Mouse (Mus musculus): ENCODE data around the gene Gm8773. TPM values are rescaled to one million over a fixed set of nuclear protein-coding genes. Genes with fewer than 3 reads are reported as not detected.
A peak's percentile ranks its signal among the peaks of the same experiment; 100 is the strongest.

The Gm8773 gene
- 1.2 and 2.1 TPM in 2 replicates for polyA plus RNA-seq (2015; fragmentation: Nextera tagmentation; extraction: Ambion mirVana)

GRCm38 (mm10) chr5:5573749-5574317 is at the start of gene Gm8773:
TSS of gene Gm8773 (plus strand) at chr5:5573799.
- peak within 1 kb of the TSS; percentile 86 for H3K4me2 ChIP-seq (ENCODE audit: low read depth, low read length)
- no peaks in the 10 kb centered on the region for H3K27me3 ChIP-seq (ENCODE audit: control insufficient read depth, insufficient read depth, low read length)
- H3K4me3 ChIP-seq (replicated peaks; ENCODE audit: low read length) = peak within 1 kb of the TSS; percentile 58
- no peaks in the 10 kb centered on the region for H3K9me3 ChIP-seq (replicated peaks; ENCODE audit: control insufficient read depth, low read length)
- peak; percentile 84 for ATAC-seq (ENCODE audit: insufficient read depth, low FRiP score)
- WGBS = under 1% methylated on average over 24 of the region's 24 CpGs
- no peaks in the 10 kb centered on the region for H3K4me1 ChIP-seq (ENCODE audit: control insufficient read depth, insufficient read depth, low read length)
- H3K27ac ChIP-seq (ENCODE audit: low read length) = no peak within 1 kb of the TSS
- H3K36me3 ChIP-seq (ENCODE audit: control insufficient read depth, insufficient read depth, low read length) = no peaks in the 10 kb centered on the region
- peak within 1 kb of the TSS; percentile 66 for H3K9ac ChIP-seq (ENCODE audit: low read length)

GRCm38 (mm10) chr5:5533656-5534420 is 39.8 kb upstream of the Gm8773 start:
- no peaks in the 10 kb centered on the region for H3K9me3 ChIP-seq (replicated peaks; ENCODE audit: control insufficient read depth, low read length)
- WGBS = 68% methylated on average over 3 of the region's 3 CpGs
- H3K27me3 ChIP-seq (ENCODE audit: control insufficient read depth, insufficient read depth, low read length) = no peaks in the 10 kb centered on the region
- ATAC-seq (ENCODE audit: insufficient read depth, low FRiP score) = no peak
- no peak overlapping the region for H3K4me3 ChIP-seq (replicated peaks; ENCODE audit: low read length)
- H3K4me1 ChIP-seq (ENCODE audit: control insufficient read depth, insufficient read depth, low read length) = no peaks in the 10 kb centered on the region
- H3K36me3 ChIP-seq (ENCODE audit: control insufficient read depth, insufficient read depth, low read length) = peaks cover 8% of the 10 kb centered on the region
- H3K27ac ChIP-seq (ENCODE audit: low read length) = no peak overlapping the region
- no peak overlapping the region for H3K4me2 ChIP-seq (ENCODE audit: low read depth, low read length)
- H3K9ac ChIP-seq (ENCODE audit: low read length) = no peak overlapping the region

GRCm38 (mm10) chr5:5536131-5536530 is 37.5 kb upstream of the Gm8773 start:
- 78% methylated on average over 1 of the region's 1 CpGs for WGBS
- H3K4me2 ChIP-seq (ENCODE audit: low read depth, low read length) = no peak overlapping the region
- no peak overlapping the region for H3K27ac ChIP-seq (ENCODE audit: low read length)
- H3K36me3 ChIP-seq (ENCODE audit: control insufficient read depth, insufficient read depth, low read length) = peaks cover 8% of the 10 kb centered on the region
- no peaks in the 10 kb centered on the region for H3K4me1 ChIP-seq (ENCODE audit: control insufficient read depth, insufficient read depth, low read length)
- H3K9me3 ChIP-seq (replicated peaks; ENCODE audit: control insufficient read depth, low read length) = no peaks in the 10 kb centered on the region
- H3K27me3 ChIP-seq (ENCODE audit: control insufficient read depth, insufficient read depth, low read length) = no peaks in the 10 kb centered on the region
- no peak for ATAC-seq (ENCODE audit: insufficient read depth, low FRiP score)
- H3K9ac ChIP-seq (ENCODE audit: low read length) = no peak overlapping the region
- no peak overlapping the region for H3K4me3 ChIP-seq (replicated peaks; ENCODE audit: low read length)

- ATAC-seq (ENCODE audit: insufficient read depth, low FRiP score) = no peak
- no peak overlapping the region for H3K27ac ChIP-seq (ENCODE audit: low read length)
- 69% methylated on average over 3 of the region's 3 CpGs for WGBS
- no peak overlapping the region for H3K4me2 ChIP-seq (ENCODE audit: low read depth, low read length)
- no peaks in the 10 kb centered on the region for H3K9me3 ChIP-seq (replicated peaks; ENCODE audit: control insufficient read depth, low read length)
- no peaks in the 10 kb centered on the region for H3K4me1 ChIP-seq (ENCODE audit: control insufficient read depth, insufficient read depth, low read length)
- no peak overlapping the region for H3K9ac ChIP-seq (ENCODE audit: low read length)
- H3K36me3 ChIP-seq (ENCODE audit: control insufficient read depth, insufficient read depth, low read length) = peaks cover 11% of the 10 kb centered on the region
- H3K27me3 ChIP-seq (ENCODE audit: control insufficient read depth, insufficient read depth, low read length) = no peaks in the 10 kb centered on the region
- no peak overlapping the region for H3K4me3 ChIP-seq (replicated peaks; ENCODE audit: low read length)
Observed at GRCm38 (mm10) chr5:5539771-5540170, 33.8 kb upstream of the Gm8773 start.

GRCm38 (mm10) chr5:5540385-5540784 is 33.2 kb upstream of the Gm8773 start:
- no peak for ATAC-seq (ENCODE audit: insufficient read depth, low FRiP score)
- Histone ChIP-seq H3K9ac (ENCODE audit: low read length) (no peak overlapping the region), H3K36me3 (ENCODE audit: control insufficient read depth, insufficient read depth, low read length) (peaks cover 11% of the 10 kb centered on the region), H3K4me1 (ENCODE audit: control insufficient read depth, insufficient read depth, low read length) (no peaks in the 10 kb centered on the region), H3K27me3 (ENCODE audit: control insufficient read depth, insufficient read depth, low read length) (no peaks in the 10 kb centered on the region), H3K4me2 (ENCODE audit: low read depth, low read length) (no peak overlapping the region), H3K9me3 (replicated peaks; ENCODE audit: control insufficient read depth, low read length) (no peaks in the 10 kb centered on the region), H3K4me3 (replicated peaks; ENCODE audit: low read length) (no peak overlapping the region), H3K27ac (ENCODE audit: low read length) (no peak overlapping the region)
- 59% methylated on average over 3 of the region's 3 CpGs for WGBS

- Histone ChIP-seq H3K9ac (ENCODE audit: low read length) (no peak overlapping the region), H3K9me3 (replicated peaks; ENCODE audit: control insufficient read depth, low read length) (no peaks in the 10 kb centered on the region), H3K4me3 (replicated peaks; ENCODE audit: low read length) (no peak overlapping the region), H3K27me3 (ENCODE audit: control insufficient read depth, insufficient read depth, low read length) (no peaks in the 10 kb centered on the region), H3K27ac (ENCODE audit: low read length) (no peak overlapping the region), H3K36me3 (ENCODE audit: control insufficient read depth, insufficient read depth, low read length) (peaks cover 21% of the 10 kb centered on the region), H3K4me2 (ENCODE audit: low read depth, low read length) (no peak overlapping the region), H3K4me1 (ENCODE audit: control insufficient read depth, insufficient read depth, low read length) (no peaks in the 10 kb centered on the region)
- ATAC-seq (ENCODE audit: insufficient read depth, low FRiP score) = no peak
- 85% methylated on average over 1 of the region's 1 CpGs for WGBS
Observed at GRCm38 (mm10) chr5:5551110-5551509, 22.5 kb upstream of the Gm8773 start.

GRCm38 (mm10) chr5:5559079-5559740 is 14.4 kb upstream of the Gm8773 start, which contains the start of gene Gtpbp10:
TSS of gene Gtpbp10 (minus strand) at chr5:5559538.
- under 1% methylated on average over 43 of the region's 43 CpGs for WGBS
- peak within 1 kb of the TSS; percentile 90 for H3K9ac ChIP-seq (ENCODE audit: low read length)
- ATAC-seq (ENCODE audit: insufficient read depth, low FRiP score) = peak; percentile 99
- H3K36me3 ChIP-seq (ENCODE audit: control insufficient read depth, insufficient read depth, low read length) = peaks cover 6% of the 10 kb centered on the region
- no peaks in the 10 kb centered on the region for H3K9me3 ChIP-seq (replicated peaks; ENCODE audit: control insufficient read depth, low read length)
- H3K27ac ChIP-seq (ENCODE audit: low read length) = peak within 1 kb of the TSS; percentile 66
- H3K4me2 ChIP-seq (ENCODE audit: low read depth, low read length) = peak within 1 kb of the TSS; percentile 52
- H3K4me3 ChIP-seq (replicated peaks; ENCODE audit: low read length) = peak within 1 kb of the TSS; percentile 91
- no peaks in the 10 kb centered on the region for H3K4me1 ChIP-seq (ENCODE audit: control insufficient read depth, insufficient read depth, low read length)
- H3K27me3 ChIP-seq (ENCODE audit: control insufficient read depth, insufficient read depth, low read length) = no peaks in the 10 kb centered on the region

GRCm38 (mm10) chr5:5559798-5560197 is 13.8 kb upstream of the Gm8773 start:
- 34% methylated on average over 8 of the region's 8 CpGs for WGBS
- H3K27ac ChIP-seq (ENCODE audit: low read length) = peak overlapping the region; percentile 51; the same call in 1 of the 2 replicates
- H3K4me3 ChIP-seq (replicated peaks; ENCODE audit: low read length) = peak overlapping the region; percentile 91
- peaks cover under 1% of the 10 kb centered on the region for H3K36me3 ChIP-seq (ENCODE audit: control insufficient read depth, insufficient read depth, low read length)
- no peaks in the 10 kb centered on the region for H3K9me3 ChIP-seq (replicated peaks; ENCODE audit: control insufficient read depth, low read length)
- ATAC-seq (ENCODE audit: insufficient read depth, low FRiP score) = no peak
- H3K9ac ChIP-seq (ENCODE audit: low read length) = peak overlapping the region; percentile 90
- no peaks in the 10 kb centered on the region for H3K4me1 ChIP-seq (ENCODE audit: control insufficient read depth, insufficient read depth, low read length)
- no peaks in the 10 kb centered on the region for H3K27me3 ChIP-seq (ENCODE audit: control insufficient read depth, insufficient read depth, low read length)
- peak overlapping the region; percentile 52 for H3K4me2 ChIP-seq (ENCODE audit: low read depth, low read length)
